Mouse (Mus musculus): ENCODE data around the gene Foxr1.
"Not testable (repeated sequence)": the region's sequence is repeated elsewhere in the genome, so short reads cannot be mapped to it uniquely, and the experiment has no call there.

The Foxr1 gene

DNA sequence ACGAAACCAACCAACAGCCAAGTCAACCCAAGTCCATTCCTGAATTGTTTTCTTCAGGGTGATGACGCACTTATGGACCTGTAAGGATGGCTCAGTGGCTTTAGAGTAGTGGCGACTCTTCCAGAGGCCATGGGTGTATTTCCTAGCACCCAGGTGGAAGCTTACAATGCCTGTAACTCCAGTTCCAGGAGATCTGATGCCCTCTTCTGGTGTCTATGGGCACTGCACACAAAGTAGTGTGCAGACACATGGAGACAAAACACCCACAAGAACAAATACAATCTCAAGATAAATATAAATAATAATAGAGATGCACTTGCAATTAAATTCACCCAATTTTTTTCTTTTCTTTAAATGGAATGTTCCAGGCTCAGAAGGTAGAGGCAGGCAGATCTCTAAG, 35.0 kb upstream of the Foxr1 start:
- no peak for DNase-seq

DNA sequence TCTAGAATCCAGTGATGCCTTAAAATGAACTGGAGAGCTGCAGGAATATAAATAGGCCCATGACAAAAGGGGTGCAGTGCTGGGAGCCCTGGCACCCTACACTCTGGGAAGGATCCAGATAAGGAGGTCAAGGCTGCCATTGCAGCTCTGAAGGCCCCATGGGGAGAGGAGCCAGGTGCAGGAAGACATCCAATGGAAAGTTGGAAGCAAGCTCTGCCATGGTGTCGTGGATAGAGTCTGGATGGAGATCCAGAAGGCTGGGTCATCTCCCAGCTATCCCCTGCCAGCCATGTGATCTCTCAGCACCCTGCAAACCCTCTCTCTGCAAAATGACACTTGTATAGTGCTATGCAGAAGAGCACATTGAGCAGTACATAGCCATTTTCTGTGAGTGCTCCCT, 33.4 kb upstream of the Foxr1 start:
- DNase-seq, result no peak

DNA sequence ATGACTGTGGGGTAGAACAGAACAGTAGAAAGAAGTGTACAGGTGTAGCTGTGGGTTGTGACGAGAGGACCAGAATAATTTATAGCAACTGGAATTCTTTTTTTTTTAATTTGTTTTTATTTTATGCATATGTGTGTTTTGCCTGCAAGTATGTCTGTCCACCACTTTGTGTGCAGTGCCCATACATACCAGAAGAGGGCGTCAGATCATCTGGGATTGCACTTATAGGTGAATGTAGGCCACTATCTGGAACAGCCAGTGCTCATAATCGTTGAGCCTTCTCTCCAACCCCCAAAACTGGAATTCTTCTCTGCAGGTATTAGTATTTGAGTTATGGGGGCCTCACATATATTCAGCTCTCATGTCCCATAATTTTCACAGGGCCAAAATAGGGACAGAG, 32.2 kb upstream of the Foxr1 start:
- DNase-seq, result no peak

DNA sequence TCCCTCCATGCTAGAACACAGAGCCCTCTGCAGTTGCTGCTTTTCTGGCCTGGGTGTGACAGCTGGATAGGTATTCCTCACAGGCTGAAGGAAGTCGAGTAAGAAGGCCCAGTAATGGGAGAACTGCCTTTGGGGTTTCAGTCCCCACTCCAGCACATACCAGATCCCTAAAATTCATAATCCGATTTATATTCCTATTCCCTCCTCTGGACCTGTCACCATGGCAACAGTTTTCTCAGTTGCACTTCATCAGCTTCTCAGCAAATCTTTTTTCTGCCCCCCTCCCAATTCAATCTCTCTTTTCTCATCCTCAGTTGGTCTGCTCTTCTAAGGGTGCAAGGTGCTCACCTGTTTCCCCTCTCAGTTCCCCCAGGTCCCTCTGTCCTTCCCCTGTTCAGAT, 27.9 kb upstream of the Foxr1 start:
- DNase-seq, result no peak

DNA sequence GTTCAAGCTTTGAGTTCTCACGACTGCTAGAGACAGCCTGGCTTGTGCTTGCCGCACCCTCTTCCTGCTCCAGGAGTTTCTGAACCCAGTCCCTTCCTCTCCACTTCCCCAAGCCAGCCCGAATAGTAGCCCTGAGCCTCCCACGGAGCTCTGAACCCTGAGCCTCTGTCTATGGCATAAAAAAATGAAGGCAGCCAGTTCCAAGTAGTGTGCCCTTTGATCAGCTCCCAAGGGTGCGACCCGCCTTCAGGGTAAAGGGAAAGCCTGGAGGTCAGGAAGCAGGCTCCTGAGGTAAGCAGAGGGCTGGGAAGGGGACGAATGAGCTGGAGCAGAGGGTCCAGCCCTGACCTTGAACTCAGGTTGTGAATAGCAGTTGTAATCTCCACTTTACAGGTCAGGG, 27.3 kb upstream of the Foxr1 start:
- no peak for DNase-seq

DNA sequence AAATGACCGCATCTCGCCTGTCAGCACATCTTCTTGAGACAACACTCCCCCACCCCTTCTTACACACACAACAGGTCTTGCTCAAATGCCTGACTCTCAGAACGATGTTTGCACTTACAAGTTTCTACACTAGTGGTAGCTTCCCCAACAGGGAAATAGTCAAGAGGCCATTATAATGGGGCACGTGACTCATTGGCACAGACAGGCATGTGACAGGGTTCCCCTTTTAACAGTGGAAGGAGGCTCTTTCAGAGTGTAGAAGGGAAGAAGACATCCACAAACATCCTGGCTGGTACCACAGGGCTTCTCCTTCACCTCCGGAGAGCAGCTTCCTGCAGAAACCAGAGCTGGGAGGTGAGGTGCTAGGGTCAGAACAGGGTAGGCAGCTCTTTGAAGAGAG, 21.0 kb upstream of the Foxr1 start:
- DNase-seq, result peak; percentile 31

DNA sequence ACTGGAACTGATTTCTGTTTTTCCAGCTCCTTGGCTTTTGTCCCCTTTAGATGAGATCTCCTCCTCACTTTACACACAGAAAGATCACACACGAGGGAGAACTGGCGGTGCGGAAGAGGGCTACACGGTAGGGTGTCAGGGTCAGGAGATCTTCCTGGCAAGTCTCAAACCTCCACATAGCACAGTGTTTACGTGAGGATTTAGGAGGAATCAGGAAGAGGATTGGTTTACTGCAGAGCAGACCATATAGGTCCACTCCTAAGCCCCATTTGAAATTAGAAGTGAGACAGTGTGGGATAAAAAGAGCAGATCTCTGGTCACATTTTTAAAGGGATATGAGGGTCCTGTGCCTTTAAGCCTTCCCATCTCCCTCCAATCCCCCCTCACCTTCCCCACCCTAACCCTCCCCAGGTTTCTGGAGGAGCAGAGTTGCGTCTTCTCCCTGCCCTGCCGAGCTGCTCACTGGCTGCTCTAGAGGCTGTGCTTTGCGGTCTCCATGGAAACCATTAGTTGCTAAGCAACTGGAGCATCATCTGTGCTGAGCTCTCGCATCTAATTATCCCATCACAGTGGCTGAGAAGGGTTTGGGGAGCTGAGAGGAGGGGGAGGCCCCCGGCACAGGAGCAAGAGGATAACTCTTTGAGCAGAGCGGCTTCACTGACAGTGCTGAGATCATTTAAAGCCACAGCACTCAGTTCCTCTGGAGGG, 16.3 kb upstream of the Foxr1 start:
- DNase-seq, result no peak

DNA sequence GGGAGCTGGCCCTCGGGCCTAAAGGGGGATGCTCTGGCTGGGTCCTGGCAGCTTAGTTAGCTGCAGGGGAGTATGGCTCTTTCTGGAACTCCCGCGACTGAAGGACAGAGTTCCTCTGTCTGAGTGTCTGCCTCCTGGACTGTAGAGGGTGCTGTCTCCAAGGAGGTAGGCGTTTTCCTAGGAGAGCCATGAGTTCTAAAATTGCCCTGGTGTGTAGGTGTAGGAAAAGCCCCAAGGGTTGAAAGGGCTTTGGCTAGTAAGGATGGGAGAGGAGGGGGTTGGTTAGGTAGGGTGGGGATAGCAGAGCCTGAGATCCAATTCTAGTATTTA, 13.9 kb upstream of the Foxr1 start, which contains the start of gene Upk2:
Gene Upk2, minus strand, starts transcription at position 86 of the 330 bp plus-strand sequence.
- DNase-seq, result no peak

DNA sequence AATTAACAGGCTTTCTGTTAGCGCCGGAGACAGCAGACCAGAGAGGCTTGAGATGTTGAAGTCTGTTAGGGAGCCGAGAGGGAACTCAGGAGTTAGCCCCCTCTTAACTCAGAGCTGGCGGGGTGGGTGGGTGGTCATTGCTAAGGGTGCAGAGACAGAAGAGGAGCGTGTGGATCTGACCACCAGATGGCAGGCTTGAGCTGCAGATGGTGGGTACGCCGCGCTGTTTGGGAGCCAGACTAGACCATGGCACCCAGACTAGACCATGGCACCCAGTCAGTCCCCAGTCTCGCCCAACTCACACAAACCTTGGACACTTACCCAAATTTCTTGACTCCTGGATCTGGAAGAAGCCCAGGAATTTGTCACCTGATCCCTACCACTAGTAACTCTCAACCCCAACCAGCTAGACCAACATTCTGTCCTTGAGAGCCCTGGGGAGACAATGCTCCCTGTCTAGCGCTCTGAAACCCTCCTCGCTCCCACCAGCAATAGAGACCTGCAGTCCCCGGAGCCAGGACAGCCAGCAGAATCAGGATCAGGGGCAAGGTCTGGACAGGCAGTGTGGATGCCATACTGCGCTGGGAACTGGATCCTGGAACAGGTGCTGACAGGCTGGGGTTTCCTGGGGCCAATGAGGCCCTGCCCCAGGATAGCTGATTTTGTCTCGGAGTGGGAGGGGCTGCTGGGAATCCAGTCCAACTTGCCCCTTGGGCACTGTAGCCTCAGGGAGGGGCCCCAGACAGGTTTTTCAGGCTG, 13.4 kb upstream of the Foxr1 start:
- DNase-seq, result peak; percentile 92

DNA sequence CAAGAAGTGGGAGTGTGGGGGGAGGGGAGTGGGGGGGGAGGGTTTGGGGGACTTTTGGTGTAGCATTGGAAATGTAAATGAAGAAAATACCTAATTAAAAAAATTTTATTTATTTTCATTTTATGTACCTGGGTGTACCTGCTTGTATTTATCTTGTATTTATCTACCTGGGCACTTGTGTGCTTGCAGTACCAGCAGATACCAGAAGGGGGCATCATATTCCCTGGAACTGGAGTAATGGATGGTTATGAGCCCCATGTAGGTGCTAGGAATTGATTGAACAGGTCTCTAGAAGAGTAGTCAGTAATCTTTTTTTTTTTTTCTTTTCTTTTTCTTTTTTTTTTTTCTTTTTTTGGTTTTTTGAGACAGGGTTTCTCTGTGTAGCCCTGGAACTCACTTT, 9.5 kb upstream of the Foxr1 start:
- DNase-seq, result no peak

DNA sequence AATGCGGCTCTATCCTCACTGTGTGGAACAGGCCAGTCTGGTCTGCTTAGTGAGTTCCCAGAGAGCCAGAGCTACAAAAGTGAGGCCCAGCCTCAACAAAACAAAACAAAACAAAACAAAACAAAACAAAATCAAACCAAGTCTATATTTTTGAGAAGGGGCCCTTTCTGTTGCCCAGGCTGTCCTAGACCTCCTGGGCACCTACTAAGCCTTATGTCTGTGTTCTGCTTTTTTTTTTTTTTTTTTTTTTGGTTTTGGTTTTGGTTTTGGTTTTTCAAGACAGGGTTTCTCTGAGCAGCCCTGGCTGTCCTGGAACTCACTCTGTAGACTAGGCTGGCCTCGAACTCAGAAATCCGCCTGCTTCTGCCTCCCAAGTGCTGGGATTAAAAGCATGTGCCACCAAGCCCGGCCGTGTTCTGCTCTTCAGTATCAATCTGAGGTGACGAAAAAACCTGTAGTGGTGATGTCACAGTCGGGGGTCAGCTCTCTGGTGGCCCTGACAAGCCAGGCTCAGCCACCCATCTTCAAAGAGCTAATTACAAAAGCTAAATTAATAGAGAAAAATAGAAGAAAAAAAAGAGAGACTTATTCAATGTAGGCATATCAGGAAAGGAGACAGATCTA, 3.6 kb upstream of the Foxr1 start:
- DNase-seq, result not testable (repeated sequence)

DNA sequence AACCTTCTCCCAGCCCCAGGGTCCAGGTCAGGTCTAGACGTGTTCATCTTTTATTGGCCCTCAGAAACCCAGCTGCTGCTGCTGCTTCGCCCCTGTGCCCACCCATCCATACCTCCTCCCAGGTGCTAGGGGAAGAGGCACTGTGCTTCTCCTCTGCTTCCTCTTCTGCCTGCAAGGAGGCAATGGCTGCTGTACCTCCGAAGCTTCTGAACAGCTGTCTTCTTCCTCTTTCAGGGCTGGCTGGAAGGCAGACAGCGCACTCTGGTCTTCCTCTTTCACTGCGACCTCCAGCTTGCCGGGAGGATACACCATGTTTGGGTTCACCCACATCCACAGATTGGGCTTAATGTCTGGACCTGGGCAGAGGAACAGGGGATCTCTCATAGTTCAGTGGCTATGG, 5.2 kb downstream of the Foxr1 start:
- no peak for DNase-seq

DNA sequence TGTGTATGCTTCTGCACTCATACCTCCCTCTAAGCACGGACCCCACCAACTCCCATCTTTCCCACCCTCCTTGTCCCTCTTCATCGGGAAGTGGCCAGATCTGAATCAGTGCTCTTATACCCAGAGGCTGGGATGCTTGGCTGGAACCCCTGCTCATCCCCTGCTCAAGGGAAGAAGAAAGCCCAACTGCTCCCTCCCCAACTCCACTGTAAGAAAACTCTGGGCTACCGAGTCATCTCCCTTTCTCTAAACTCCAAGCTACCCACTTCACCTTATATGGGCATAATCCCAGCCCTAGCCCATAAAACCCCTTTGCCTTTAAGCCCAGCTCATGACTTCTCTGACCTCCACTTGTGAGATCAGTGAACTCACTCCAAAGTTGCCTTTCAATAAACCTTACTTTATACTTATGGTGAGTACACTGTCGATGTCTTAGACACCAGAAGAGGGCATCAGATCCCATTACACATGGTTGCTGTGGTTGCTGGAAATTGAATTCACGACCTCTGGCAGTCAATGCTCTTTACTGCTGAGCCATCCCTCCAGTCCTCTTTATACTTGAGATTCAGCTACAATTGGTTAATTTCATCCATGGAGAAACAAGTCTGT, 8.3 kb downstream of the Foxr1 start:
- no peak for DNase-seq

DNA sequence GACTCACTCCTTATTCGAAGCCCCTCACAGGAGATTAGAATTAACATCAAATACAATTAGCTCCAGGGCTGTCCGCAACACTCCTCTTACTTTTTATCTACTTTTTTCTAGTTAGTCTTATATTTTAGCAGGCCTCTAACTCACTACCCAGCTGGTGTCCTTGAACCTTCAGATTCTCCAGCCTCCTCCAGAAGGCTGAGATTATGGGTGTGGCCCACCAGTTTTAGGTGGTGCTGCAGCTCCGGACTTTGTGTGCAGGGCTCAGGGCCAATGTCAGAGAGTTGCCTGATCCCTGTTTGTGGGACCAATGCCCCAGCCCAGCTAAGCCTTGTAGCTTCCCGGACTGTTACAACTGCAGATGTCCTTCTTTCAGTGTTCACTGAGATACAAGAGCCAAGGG, 17.4 kb downstream of the Foxr1 start:
- no peak for DNase-seq

DNA sequence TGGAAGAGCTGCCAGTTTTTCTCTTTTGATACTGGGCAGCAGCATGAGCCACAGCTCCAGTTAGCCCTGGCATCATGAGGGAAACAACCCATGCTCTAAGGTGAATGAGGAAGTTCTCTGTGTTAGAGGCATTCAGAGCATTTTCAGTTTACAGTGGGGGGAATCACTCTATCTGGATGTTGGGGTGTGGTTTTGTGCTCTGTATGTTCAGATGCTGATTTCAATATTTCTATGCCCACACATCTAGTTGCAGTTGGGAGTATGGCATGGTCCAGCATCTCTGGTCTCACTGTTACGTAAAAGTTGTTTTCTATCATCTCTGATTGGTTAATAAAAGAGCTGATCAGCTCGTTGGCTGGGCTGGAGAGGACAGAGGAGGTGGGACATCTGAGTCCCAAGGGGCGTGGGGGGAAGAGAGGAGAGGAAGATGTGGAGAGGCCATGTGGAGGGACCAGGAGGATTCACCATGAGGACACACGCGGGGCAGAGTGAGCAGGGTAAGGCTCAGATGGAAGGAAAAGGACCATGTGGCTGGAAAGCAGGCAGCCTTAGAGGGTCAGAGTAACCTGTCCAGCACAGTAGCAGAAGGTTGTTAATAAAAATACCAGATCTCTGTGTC, 20.5 kb downstream of the Foxr1 start:
- no peak for DNase-seq

DNA sequence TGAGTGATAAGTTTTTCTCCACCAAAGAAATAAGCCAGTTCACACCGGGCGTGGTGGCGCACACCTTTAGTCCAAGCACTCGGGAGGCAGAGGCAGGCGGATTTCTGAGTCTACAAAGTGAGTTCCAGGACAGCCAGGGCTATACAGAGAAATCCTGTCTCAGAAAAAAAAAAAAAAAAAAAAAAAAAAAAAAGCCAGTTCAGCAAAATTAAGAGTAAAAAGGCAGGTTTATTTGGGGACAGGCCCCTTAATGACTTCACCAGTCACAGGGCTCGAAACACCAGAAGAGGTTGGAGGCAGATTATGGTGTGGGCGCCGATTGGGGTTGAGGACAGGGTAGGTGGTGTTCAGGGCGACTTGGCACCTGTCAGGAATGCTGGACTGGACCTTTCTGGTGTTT, 21.2 kb downstream of the Foxr1 start:
- not testable (repeated sequence) for DNase-seq

DNA sequence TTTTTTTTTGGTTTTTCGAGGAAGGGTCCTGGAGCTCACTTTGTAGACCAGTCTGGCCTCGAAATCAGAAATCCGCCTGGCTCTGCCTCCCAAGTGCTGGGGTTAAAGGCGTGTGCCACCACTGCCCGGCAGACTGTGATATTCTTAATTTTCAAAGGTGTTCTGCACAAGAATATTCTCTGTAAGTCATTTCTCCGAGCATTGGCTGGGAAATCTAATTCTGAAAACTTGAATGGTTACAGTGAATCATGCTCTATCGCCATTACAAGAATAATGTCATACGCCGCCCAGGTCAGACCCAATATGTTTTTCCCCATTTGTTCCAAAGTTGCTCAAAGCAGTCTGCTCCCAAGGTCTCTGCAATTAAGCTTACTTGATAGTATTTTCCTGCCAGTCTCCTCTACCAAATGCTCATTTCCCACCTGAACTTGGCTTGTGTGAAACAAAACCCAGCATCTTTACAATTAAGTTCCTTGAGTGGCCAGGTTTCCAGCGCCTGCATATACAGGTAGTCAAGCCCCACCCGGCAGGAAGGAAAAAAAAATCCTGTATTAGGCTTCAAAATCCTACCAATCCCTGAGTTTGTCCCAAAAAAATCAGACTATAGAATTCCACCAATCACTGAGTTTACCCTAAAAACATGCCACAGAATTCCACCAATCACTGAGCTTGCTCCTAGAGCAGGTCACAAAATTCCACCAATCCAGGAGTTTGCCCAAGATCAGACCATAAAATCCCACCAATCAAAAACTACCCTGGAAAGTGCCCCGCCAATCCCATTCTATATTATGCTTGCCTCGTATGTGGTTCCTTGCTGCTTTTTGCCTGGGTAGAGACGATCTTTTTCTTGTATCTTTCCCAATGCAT, 22.2 kb downstream of the Foxr1 start, which contains the start of gene Ccdc84:
Gene Ccdc84, minus strand, starts transcription at position 51 of the 867 bp plus-strand sequence.
- DNase-seq, result no peak

DNA sequence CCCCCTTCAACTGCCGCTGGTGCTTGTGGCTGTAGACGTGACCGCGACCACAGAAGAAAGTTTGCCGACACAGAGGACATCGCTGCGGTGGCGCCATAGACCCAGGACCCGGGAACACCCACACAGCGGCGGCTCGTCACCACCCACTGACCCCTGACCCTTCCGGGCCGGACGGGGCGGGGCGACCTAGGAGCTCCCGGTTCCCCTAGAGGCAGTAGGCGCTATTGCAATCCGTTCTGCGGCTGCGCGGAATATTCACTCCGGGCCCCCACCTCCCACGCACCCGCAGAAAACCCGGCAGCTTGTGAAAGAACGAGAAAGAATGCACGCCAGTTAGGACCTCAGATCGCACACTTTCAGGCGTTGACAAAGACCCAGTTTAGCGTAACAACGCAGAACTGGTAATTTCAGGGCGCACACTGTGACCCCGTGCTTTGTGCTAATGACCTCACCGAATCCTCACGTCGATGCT, 23.0 kb downstream of the Foxr1 start:
- DNase-seq, result peak; percentile 98

DNA sequence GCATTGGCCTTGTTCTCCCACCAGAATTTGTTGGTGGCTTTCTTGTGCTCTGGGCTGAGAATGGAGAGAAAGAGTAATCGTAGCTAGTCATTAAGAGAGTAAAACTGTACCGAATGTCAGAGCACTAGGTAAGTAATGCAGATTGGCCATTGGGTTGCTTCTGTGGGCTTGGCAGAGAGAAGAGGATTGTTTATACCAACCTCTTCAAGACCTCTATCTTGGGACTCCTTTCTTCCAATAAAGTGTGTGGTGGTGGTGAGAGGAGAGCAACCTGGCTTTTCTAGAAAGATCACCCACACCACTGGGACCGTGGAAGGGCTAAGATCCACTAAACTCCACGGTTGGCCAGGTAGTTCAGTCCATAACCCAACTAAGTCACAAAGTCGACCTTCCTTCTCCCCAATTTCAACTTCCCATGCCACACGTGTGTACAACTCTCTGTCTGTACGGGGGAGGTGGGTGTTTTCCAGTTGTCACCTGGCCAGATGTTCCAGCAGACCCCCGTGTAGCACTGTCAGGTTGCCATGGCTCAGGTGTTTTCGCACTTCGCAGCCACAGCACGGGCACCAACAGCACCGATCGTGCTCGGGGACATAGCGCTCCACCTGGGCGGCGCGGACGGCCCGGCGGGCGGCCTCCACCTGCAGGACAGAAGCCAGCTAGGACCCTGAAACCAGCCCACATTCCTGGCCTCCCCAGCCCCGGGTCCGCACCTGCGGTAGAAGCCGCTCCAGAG, 23.6 kb downstream of the Foxr1 start:
- no peak for DNase-seq

DNA sequence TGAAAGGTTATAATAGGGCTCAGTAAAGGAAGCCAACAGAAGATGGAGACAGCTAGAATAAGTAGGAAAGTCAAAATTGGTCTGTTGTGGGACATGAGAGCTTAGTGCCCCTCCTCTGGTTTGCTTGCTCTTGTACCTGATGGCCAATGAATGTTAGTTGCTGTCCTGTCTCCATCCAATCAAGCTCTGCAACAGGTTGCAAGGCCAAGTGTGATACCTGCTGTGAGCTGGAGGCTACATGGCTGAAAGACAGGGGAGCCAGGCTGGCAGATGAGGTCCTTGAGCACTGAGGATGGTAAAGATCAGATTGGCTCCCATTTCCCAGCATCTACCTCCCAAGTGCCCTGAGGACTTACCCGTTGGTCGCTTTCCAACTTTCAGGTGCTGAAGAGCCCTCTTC, 28.2 kb downstream of the Foxr1 start:
- DNase-seq, result no peak

DNA sequence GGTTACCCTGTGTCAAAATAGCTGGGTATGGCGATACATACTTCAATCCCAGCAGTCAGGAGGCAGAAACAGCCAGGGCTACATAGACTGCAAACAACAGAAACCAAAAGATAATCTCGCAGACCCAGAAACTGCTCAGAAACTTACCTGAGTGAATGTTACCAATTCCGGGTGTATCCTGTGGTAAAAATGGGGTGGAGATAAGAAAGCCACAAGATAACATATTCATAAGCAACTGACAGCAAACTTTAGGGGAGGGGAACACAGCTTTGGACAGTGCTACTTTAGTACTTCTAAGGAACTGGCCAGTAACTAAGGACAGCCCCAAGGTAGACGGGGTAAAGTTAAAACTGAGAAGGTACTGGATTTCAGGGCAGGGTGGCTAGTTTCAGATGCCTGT, 28.6 kb downstream of the Foxr1 start:
- DNase-seq, result no peak

Measured in lung, postnatal 14 days (tissue).